Comparison of ENCODE assay signal across 15 mouse cellular contexts in genomic region chr3:67493132-67493531, GRCm38 (mm10). TPM values are rescaled to one million over a fixed set of nuclear protein-coding genes. Genes with fewer than 3 reads are reported as not detected.
"Had no signal": no experiment of that assay in that cellular context is flagged by ENCODE, and none has a peak within 500 bp of the region (broad histone marks: within the 10 kb centered on the region; RNA-seq: fewer than 3 reads in every experiment).

No protein-coding gene starts in this region.

- H3K27ac ChIP-seq: kidney, embryonic 15.5 days; limb, embryonic 15.5 days; liver, embryonic 12.5 days; macrophage; midbrain, embryonic 15.5 days; neural tube, embryonic 12.5 days had no signal

- H3K4me3 ChIP-seq: kidney, embryonic 15.5 days; limb, embryonic 15.5 days; liver, embryonic 12.5 days; megakaryocyte, embryonic 14.5 days; midbrain, embryonic 15.5 days; neural tube, embryonic 12.5 days had no signal

- H3K27me3 ChIP-seq: kidney, embryonic 15.5 days; limb, embryonic 15.5 days; liver, embryonic 12.5 days; midbrain, embryonic 15.5 days; neural tube, embryonic 12.5 days had no signal

- DNase-seq: kidney, adult 2 months; kidney, postnatal 14 days; lung, embryonic 14.5 days; lung, postnatal 10 days; thymus, adult 18-20 months; thymus, postnatal 14 days had no signal

- H3K4me1 ChIP-seq: kidney, embryonic 15.5 days; limb, embryonic 15.5 days; liver, embryonic 12.5 days; midbrain, embryonic 15.5 days; neural tube, embryonic 12.5 days had no signal

RNA-seq across cellular contexts. Expression of gene Rarres1, which starts 22.2 kb away (rescaled TPM):
- total RNA-seq: monocyte, adult 5-6 weeks; neutrophil, adult 5-6 weeks had no signal
